Mouse (Mus musculus) lung, postnatal 25 days (tissue): ENCODE data around the gene Bik.
A peak's percentile ranks its signal among the peaks of the same experiment; 100 is the strongest.

Experiments used
- DNase-seq: peaks from one replicate; pipeline ENCODE4 v3.0.0; 2022; ENCODE audit warnings: low spot score

Bik gene

DNA sequence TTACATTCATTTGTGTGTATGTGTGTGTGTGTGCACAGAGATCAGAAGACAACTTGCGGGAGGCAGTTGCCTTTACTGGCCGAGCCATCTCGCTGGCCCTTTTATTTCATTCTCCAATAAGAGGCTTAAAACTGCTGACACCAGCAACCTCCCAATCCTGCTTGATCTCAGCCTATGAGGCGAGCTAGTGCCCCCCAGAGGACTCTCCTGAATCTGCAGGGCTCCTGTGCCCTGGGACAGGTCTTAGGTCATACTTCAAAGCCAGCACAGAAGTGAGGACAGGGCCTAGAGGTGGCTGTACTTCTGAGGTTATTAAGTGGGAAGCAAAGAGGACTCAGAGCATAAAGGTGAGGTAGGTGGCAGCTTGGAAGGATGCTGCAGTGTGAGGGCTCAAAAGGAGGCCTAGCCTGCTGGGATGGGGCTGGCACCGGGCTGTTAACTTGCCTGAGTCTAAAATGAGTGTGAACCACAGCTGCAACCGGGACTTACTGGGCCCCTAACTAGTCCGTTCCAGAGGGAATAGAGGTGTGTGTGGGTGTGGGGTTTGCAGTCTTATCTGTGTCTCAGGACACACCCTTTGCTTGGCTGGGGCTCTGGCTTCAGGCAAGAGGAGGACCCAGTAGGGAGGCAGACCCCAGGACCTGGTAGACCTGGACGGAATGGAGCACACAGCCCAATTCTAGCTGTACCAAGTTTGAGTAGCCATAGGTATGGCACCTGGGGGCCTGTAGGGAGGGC lies 56.9 kb downstream of the Bik start:
- peak; percentile 69 for DNase-seq

GRCm38 (mm10) chr15:83584741-83585220 lies 58.1 kb downstream of the Bik start:
- no peak for DNase-seq

GRCm38 (mm10) chr15:83590841-83591240 lies 64.2 kb downstream of the Bik start:
- no peak for DNase-seq

DNA sequence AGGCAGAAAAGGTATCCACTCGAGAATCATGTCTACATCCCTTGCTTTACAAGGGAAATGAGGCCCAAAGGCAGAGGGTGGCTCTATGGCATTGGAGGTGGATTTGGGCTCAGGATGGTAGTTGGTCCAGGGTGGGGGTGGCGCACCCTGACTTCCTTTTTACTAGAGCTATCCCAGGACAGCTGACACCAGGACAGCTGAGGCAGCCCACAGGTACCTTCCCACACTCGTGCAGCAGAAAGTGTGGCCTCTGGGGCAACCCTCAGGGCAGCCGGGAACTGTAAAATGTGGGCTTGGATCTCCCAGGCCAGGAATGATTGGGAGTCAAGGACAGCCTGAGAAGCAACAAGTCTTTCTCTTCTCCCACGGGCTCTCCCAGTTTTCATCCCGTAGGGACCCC lies 65.1 kb downstream of the Bik start:
- no peak for DNase-seq

DNA sequence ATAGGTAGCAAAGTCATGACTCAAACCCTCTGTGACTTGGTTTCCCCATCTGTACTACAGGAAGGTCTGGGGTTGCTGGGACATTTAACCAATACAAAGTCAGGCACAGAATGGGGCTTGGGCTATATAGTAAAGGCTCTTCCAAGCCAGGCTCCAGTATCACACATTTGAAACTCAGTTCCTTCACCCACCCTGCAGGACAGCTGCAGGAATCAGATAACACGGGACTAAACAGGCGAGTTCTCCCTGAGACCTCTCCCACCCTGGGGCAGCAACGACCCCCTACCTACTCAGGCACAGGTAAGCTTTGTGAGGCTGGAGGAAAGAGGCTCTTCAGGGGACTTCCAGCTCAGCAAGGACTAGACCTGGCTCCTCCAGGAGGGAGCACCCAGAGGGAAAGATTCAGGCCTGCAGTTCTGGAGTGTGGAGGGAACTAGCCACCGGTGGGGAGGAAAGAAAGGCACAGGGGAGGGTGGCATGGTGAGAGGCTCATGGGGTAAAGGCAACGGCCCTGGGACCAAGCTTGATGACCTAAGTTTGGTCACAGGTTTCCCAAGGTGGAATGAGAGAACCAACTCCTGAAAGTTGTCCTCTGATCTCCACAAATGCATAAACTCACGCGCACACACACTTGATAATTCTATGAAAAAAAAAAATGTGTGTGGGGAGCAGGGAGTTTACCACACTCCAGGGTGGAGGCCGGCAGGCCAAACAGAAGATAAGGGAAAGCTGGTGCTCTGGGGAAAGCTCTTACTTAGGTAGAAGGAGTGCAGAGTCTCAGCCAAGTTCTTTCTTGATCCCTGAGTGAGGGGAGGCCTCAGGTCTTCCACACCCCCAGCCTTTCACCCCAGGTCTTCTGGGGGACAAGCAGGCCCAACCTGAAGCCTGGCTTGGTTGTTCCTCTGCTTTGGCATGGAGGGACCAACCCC lies 65.9 kb downstream of the Bik start:
- DNase-seq: no peak

DNA sequence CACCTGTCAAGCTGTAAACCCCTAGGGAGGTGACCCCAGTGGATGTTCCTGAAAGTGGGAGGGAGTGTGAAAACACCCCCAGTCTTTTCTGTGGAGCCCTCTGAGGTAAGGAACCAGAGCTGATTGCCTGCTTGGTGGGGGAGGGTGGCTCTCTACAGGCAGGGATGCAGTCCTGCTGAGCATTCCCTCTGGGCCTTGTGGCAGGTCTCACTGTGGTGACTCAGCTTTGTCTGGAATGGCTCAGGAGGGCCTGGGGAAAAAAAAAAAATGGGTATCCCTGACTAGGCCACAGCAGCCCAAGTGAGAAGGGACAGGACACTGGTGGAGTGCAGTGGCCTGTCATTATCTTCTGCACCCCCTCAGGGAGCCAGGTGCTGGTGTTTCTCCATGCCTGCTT lies 66.5 kb downstream of the Bik start:
- DNase-seq: no peak

- no peak for DNase-seq
Measured at GRCm38 (mm10) chr15:83593702-83594512, 67.2 kb downstream of the Bik start.
